Mouse (Mus musculus): ENCODE results near the gene Vamp2.

The Vamp2 gene

DNA sequence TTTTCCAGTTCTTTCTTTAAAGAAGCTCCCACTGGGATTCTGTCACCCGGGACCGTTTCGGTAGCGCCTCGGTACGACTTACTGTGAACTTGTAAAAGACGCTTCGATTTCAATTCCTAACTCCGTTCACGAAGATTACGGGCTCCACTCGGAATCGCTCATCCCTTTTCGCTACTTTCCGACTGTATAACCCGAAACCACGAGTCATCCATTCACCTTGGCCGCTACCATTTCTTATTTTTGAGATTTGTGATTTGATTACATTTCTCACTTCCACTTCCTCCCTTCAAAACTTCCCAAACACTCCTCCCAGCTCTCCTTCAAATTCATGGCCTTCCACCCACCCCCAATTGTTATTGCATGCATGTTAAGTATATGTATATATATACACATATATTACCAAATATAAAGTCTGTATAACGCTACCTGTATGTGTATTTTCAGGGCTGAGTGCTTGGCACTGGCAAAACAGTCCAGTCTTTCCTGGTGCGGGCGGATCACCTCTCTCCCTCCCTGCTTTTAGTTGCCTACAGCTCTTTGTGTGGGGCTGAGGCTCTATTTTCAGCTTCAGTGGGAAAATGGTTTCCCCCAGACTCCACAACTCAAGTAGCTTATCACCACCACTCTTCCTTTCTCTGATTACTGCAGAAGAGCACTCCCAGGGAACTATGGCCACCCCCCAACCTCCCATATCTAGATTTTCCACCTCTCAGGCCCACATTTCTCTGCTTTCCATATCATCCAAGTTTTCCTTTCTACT, 22.9 kb downstream of the Vamp2 start:
- DNase-seq (ENCODE audit: extremely low spot score, low spot score) = peak; percentile 41

GRCm38 (mm10) chr11:69111865-69112264, 23.6 kb downstream of the Vamp2 start:
- DNase-seq (ENCODE audit: extremely low spot score, low spot score) = no peak

GRCm38 (mm10) chr11:69114018-69114417, 25.7 kb downstream of the Vamp2 start:
- no peak for DNase-seq (ENCODE audit: extremely low spot score, low spot score)

DNA sequence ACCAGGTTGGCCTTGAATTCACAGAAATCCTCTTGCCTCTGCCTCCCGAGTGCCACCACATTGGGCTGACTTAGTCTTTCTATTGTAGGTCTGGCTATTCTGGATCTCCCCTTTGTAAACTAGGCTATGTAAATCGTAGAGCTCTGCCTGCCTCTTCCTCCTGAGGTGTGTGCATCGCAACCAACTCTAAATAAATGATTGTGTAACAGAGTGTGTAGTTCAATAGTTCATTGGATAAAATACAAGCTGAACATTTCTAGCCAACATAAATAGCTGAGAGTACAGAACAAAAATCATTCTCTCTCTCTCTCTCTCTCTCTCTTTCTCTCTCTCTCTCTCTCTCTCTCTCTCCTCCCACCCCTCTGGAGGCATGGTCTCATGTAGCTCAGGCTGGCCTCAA, 26.3 kb downstream of the Vamp2 start:
- DNase-seq (ENCODE audit: extremely low spot score, low spot score) = no peak

- no peak for DNase-seq (ENCODE audit: extremely low spot score, low spot score)
These were observed 28.6 kb downstream of the Vamp2 start for GRCm38 (mm10) chr11:69116843-69117242.

DNA sequence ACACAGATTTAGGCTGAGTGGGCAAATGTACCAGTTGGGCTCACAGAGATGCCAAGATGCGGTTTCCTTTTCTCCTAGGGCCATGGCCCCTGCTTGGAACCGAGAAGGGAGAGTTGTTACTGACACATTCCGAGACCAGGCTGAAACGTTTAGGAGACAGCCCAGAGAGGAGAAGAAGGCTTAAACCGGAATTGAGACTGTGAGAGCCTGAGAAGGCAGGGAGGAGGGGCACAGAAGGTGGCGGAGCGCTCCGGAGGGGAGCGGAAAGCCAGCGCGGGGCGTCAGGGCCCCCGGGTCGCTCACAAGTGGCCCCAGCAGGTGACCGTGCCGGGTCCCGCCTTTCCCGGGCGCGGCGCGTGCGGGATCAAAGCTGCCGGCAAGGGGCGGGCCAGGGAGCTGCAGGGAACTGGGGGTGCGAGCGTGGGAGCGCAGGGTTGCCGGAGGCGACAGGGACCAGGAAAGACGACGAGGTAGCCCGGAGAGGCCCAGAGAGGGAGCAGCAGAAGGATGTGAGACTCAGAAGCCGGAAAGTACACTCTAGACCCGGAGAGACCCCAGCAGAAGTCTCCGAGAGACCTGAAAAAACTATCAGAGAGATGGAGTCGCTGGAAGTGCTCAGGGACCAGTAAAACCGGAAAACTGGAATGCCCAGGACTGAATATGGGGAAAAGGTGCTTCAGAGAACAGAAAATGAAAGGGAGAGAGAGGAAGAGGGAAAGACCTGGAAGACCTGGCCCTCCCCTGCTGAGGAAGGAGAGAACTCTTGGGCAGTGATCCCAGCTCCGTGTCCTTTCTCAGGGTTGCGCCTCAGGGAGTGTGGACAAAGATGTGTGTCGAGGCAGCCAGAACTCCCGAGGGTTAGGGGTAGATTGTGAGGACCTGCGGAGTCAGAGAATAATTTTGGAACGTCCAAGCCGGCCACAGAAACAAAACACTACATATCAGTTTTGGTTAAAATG, 29.7 kb downstream of the Vamp2 start:
- DNase-seq (ENCODE audit: extremely low spot score, low spot score) = peak; percentile 78

GRCm38 (mm10) chr11:69118765-69119164, 30.5 kb downstream of the Vamp2 start:
- peak; percentile 92 for DNase-seq (ENCODE audit: extremely low spot score, low spot score)

DNA sequence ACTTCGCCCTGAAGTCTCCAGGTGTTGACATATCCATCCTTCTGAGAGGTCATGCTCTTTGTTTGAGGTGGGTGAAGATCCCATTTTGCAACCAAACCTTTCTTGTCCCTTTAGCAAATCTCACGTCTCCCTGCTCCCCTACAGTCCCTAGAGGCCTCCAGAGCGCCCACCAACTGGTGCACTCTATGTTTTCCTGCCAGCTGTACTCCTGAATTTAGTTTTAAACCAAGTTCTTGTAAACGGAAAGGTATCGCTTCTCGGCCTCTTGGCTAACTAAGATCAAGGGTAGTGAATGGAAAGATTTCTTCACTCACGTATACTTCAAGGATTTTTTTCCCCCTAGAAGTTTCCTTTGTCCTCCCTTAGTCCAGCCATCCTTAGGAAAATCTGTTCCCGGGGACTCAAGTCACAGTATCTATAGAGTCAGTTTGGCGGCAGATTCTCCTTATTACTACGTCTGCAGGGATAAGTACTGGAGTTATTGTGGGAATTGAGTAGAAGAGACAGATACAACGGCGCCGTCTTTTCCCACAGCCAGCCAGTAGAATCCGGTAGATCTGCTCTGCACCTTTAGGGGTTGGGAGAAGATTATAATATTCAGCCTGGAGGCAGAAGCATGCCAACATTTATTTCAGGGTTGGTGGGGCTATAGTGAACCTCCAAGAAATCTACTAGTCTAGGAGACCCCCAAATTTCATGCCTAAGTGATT, 31.3 kb downstream of the Vamp2 start:
- no peak for DNase-seq (ENCODE audit: extremely low spot score, low spot score)

DNA sequence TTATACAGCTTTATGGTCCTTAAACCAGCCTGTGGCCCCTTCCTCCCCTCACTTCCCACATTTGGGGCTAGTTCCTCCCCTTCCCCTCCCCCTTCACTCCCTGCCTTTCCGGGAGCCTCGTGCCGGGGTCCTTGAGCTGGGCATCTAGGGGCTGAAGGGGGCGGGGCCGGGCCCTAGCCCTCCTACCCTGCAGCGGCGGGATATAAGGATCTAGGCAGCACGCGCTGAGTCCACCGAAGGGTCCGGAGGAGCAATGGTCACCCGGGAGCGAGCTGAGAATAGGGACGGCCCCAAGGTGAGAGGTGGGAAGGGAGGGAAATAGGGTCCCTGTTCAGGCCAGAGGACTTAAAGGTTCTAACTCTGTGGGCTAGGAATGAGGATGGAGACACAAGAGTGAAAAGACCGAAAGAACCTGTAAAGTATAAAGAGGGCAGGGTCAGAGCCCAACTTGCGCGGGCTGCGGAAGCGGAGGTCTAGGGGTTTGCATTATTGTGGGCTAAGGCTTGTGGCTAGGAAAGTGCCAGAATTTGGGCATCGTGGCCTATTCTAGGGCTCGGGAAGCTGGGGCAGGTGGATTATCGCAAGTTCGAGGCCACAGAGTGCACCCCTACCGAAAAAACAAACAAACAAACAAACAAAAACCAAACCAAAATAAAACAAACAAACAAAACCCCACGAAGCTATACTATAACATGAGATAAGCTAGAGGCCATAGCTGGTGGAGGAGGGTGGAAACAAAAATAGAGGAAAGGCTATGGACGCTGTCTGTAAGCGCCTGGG, 32.1 kb downstream of the Vamp2 start, which contains the start of gene Hes7:
Gene Hes7, plus strand, starts transcription at position 184 of the 780 bp plus-strand sequence.
- peak; percentile 68 for DNase-seq (ENCODE audit: extremely low spot score, low spot score)

DNA sequence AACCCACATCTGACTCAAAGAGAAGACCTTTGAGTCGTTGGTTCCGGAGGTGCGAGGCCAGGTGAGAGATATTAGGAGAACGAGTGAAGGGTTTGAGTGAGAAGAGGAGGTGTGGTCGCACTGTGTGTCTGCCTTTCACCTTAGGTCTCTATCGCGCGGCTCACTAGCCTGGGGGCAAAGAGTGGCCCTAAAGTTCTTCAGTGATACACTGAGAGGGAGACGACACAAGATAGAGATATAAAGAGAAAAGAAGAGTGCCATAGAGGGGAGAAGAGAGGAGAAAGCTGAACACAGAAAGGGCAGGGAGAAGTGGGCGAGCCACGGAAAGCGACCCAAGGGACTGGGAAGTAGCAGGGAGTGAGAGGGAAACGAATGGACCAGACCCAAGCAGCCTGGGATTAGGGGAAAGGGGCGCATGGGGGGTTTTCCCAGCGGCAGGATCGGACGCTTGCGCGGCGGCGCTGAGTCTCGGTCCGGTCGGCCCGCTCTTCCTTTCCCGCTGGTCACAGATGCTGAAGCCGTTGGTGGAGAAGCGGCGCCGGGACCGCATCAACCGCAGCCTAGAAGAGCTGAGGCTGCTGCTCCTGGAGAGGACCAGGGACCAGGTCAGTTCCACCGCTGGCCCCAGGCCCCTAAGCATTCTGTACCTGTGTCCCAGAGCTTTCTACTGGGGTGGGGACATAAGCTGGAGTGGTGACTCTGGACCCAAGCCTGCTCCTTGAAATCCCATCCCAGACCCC, 32.9 kb downstream of the Vamp2 start:
- DNase-seq (ENCODE audit: extremely low spot score, low spot score) = peak; percentile 67

DNA sequence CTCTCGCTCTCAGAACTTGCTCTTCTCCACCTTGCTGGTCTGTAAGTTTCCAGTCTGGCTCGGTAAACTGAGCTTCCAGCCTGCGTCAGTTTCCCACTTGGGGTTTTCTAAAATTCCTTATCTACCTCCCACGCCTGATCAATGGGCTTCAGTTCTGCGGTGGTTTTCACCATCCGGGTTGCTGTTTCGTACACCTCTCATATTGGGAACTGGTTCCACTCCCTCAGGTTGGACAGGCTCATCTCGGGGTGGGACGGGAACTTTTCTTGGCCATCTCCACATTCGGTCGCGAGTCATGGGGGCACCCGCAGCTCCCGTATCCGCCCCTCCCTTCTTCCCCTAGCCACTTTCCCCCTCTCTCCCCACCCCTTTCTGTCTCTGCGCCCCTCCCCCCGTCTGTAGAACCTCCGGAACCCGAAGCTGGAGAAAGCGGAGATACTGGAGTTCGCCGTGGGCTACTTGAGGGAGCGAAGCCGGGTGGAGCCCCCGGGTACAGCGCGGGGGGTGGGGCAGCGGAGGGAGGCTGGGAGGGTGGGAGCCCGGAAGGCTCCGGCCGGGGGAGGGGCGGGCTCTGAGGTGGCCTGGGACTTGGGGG, 33.5 kb downstream of the Vamp2 start:
- peak; percentile 71 for DNase-seq (ENCODE audit: extremely low spot score, low spot score)

DNA sequence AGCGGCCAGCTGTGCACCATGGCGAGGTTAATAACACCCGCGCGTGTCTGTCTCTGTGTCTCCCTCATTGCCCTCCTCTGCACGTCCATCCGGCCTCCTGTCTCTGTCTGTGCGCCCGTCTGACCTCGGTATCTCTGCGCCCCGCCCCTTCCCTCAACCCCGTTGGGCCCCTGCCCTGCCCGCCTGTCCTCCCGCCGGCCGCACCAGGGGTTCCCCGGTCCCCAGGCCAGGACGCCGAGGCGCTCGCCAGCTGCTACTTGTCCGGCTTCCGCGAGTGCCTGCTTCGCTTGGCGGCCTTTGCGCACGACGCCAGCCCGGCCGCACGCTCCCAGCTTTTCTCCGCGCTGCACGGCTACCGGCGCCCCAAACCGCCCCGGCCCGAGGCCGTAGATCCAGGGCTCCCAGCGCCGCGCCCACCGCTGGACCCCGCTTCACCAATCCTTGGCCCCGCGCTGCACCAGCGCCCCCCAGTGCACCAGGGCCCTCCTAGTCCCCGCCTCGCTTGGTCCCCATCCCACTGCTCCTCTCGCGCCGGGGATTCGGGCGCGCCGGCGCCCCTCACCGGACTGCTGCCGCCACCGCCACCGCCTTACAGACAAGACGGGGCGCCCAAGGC, 34.2 kb downstream of the Vamp2 start, which contains the start of gene 9130213A22Rik:
Gene 9130213A22Rik, minus strand, starts transcription at position 254 of the 616 bp plus-strand sequence.
- peak; percentile 91 for DNase-seq (ENCODE audit: extremely low spot score, low spot score)

GRCm38 (mm10) chr11:69123056-69123692, 34.9 kb downstream of the Vamp2 start:
- peak; percentile 99 for DNase-seq (ENCODE audit: extremely low spot score, low spot score)

DNA sequence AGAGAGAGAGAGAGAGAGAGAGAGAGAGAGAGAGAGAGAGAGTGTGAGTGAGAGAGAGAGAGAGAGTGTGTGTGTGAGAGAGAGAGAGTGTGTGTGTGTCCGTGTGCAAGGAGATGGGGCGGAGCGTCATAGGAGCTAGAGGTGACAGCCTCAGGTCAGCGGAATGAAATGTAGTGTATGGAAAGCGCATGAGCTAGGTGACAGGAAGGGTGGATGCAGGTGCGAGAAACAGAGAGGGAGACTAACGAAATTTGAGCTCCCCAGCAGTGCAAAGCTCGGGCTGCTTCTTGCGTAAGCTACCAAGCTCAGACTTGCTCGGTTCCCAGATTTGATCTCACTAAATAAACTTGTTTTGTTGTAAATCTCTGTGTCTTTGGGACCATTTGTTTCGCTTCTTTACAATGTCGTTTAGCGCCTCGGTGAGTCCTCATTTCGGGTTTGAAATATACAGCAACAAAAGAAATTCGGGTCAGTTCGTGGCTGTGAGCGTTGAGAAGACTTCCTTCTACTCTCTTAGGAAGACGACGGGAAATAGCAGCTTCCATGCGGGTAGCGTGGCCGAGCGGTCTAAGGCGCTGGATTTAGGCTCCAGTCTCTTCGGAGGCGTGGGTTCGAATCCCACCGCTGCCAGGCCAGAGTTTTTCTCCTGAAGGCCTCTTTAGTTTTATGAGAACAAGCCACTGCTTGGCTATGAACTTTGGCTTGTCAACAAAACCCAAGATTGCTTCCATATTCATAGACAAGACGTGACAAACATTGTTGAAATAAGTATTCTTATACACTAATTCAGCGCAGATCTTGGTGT, 35.6 kb downstream of the Vamp2 start:
- peak; percentile 98 for DNase-seq (ENCODE audit: extremely low spot score, low spot score)

- DNase-seq (ENCODE audit: extremely low spot score, low spot score) = peak; percentile 57
These were observed 36.2 kb downstream of the Vamp2 start for GRCm38 (mm10) chr11:69124498-69124847.

- peak; percentile 84 for DNase-seq (ENCODE audit: extremely low spot score, low spot score)
These were observed 37.0 kb downstream of the Vamp2 start for GRCm38 (mm10) chr11:69125041-69125851.

DNA sequence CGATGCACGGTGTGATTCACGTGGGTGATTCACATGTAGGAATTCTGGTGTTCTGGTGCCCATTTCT, 37.4 kb downstream of the Vamp2 start, which contains the start of gene Aloxe3:
Gene Aloxe3, plus strand, starts transcription at position 45 of the 67 bp plus-strand sequence.
- DNase-seq (ENCODE audit: extremely low spot score, low spot score) = no peak
